Mouse (Mus musculus) adrenal gland, postnatal 36 days (tissue): ENCODE results near the gene Luzp4. TPM values are rescaled to one million over a fixed set of nuclear protein-coding genes. Genes with fewer than 3 reads are reported as not detected.
"Not testable (repeated sequence)": the region's sequence is repeated elsewhere in the genome, so short reads cannot be mapped to it uniquely, and the experiment has no call there.

Experiments used
- DNase-seq, 2 experiments: peaks; one replicate each; pipeline ENCODE4 v3.0.0; 2021; ENCODE audit warnings: mixed read lengths in 1 of 2
- long read RNA-seq, 2 experiments: library from polyadenylated mRNA; stranded (forward); transcript quantifications; one replicate each; pipeline ENCODE4 v2.0.0; 2021; ENCODE audit warnings: borderline sequencing depth in 2 of 2
- total RNA-seq, 2 experiments: library from RNA; stranded (reverse); gene quantifications; 2 replicates each; pipeline ENCODE4 v1.2.3; 2021

Luzp4 gene
- not detected for total RNA-seq
- long read RNA-seq, experiment 1, result 0 reads
- long read RNA-seq, experiment 2, result 0 reads

DNA sequence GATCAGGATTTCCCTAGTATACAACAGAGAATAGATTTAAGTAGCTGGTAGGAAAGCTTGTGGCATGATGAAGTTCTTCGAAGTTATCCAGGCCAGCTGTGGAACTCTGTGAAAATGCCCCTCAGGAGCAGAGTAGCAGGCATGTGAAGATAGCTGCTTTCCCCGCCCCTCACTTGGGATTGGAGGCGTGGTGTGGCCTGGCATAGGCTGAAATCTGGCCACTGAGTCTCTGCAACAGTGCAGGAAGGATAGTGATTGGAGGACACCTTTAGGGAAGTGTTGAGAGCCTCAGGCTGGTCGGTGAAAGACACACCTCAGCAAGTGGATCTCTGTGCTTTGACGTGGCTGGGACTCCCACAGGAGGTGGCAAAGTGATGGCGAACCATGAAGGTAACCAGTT lies at the start of gene Luzp4:
Gene Luzp4, plus strand, starts transcription at position 301 of the 400 bp plus-strand sequence.
- DNase-seq, result not testable (repeated sequence)

DNA sequence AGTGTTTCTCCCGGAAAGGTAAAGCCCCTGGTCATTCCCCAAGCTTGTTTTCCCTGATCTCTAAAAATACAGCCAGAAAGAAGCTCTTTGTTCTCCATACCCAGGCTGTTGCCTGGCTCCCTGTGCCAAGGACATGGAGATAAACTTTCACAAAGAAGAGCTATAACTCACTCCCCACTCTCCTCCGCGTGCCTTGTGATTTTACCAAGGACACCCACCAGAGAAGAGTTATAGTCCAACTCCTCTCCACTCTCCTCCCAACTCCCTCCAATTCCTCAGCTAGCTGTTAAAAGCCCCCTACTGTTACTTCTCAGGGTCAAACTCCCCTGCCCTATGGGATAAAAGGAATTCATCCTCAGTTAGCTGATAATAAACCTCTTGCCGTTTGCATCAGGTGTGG lies 15.6 kb upstream of the Luzp4 start:
- DNase-seq, result peak in 1 of 2 experiments; percentile 45

Other genes starting within 250 kb of the Luzp4 start
- gene Gm8334, start 242.5 kb upstream of the Luzp4 start, total RNA-seq, result not detected
- gene Gm15127, start 194.0 kb upstream of the Luzp4 start, total RNA-seq, result not detected
- not detected for gene Ott, start 216.6 kb downstream of the Luzp4 start, total RNA-seq